Comparison of ENCODE assay signal across 8 mouse cellular contexts in genomic region chr2:130423397-130424125, GRCm38 (mm10). TPM values are rescaled to one million over a fixed set of nuclear protein-coding genes. Genes with fewer than 3 reads are reported as not detected.
DNase-seq lines count a peak whose midpoint lies in the region; ATAC-seq and TF ChIP-seq lines count a peak whose summit lies in the region.

No protein-coding gene starts in this region.

- 12% methylated on average over 49 of the region's 49 CpGs for WGBS in intestine, embryonic 16.5 days
- WGBS in small intestine, adult 2 months, result 10% methylated on average over 49 of the region's 49 CpGs

- 0 out of 2 replicates have a peak, but pooled peaks cover 4% of the 10 kb centered on the region for H3K36me3 ChIP-seq in intestine, embryonic 16.5 days (ENCODE audit: control insufficient read depth, insufficient read depth, low read length)
- no peaks in the 10 kb centered on the region for H3K36me3 ChIP-seq in small intestine, adult 2 months (ENCODE audit: control insufficient read depth, insufficient read depth, low read length)

- DNase-seq in heart, adult 18-20 months, result peak; percentile 81 to 82
- no peak for DNase-seq in heart, adult 11 months
- DNase-seq in gastrocnemius, postnatal 14 days, result peak; percentile 78
- DNase-seq in left cerebral cortex, postnatal 4 days, result peak; percentile 87
- DNase-seq in mesoderm, embryonic 11.5 days (ENCODE audit: low read depth, low spot score), result peak; percentile 84

- H3K4me3 ChIP-seq in intestine, embryonic 16.5 days (ENCODE audit: low read length), result peak overlapping the region; percentile 94
- H3K4me3 ChIP-seq in small intestine, adult 2 months (ENCODE audit: low read depth, low read length), result peak overlapping the region; percentile 86

- H3K27me3 ChIP-seq in intestine, embryonic 16.5 days (replicated peaks; ENCODE audit: control insufficient read depth, insufficient read depth, low read length), result no peaks in the 10 kb centered on the region
- H3K27me3 ChIP-seq in small intestine, adult 2 months (ENCODE audit: control insufficient read depth, insufficient read depth, low read length), result no peaks in the 10 kb centered on the region

- H3K27ac ChIP-seq in intestine, embryonic 16.5 days (ENCODE audit: low read length), result peak overlapping the region; percentile 90
- H3K27ac ChIP-seq in small intestine, adult 2 months (ENCODE audit: insufficient read depth, low read depth, low read length), result peak overlapping the region; percentile 83

- no peaks in the 10 kb centered on the region for H3K9me3 ChIP-seq in intestine, embryonic 16.5 days (ENCODE audit: control insufficient read depth, low read length)

- no peak for TF ChIP-seq CTCF in small intestine, adult 2 months (IDR thresholded peaks at IDR 0.05; ENCODE audit: extremely low read depth, insufficient read length, insufficient replicate concordance, low read depth, low read length)

- H3K4me1 ChIP-seq in intestine, embryonic 16.5 days (ENCODE audit: control insufficient read depth, insufficient read depth, low read length), result peaks cover 13% of the 10 kb centered on the region
- H3K4me1 ChIP-seq in small intestine, adult 2 months (ENCODE audit: control insufficient read depth, insufficient read depth, insufficient read length, low read length), result peaks cover 12% of the 10 kb centered on the region

- TF ChIP-seq POLR2A in small intestine, adult 2 months (IDR thresholded peaks at IDR 0.05; ENCODE audit: low read depth, low read length), result no peak

- intact Hi-C loops in gastrocnemius, postnatal 14 days (cut with DNase I; ENCODE audit: low total_unique reads), result no loop called here
- intact Hi-C loops in left cerebral cortex, postnatal 4 days (cut with DNase I), result loop anchor here (5.0 kb wide), 1 partner anchor 126 kb away; the partner anchor contains the start of gene Ebf4

- peak overlapping the region; percentile 91 for H3K9ac ChIP-seq in intestine, embryonic 16.5 days (ENCODE audit: low read depth, low read length)

- H3K4me2 ChIP-seq in intestine, embryonic 16.5 days (ENCODE audit: low read depth, low read length), result peak overlapping the region; percentile 92

- peak; percentile 50 for ATAC-seq in common myeloid progenitor, adult 5-6 weeks (replicated peaks; ENCODE audit: low read depth, poor library complexity, severe bottlenecking)
- ATAC-seq in intestine, embryonic 16.5 days, result peak; percentile 75

RNA-seq across cellular contexts. Expression of gene Vps16, which starts 0.6 kb away (rescaled TPM):
- total RNA-seq in heart, adult 18-20 months (2021), result 10 to 100 TPM; 26.4 to 28.1 TPM
- total RNA-seq in common myeloid progenitor, adult 5-6 weeks (2017), result 111 and 115 TPM in 2 replicates
- total RNA-seq in gastrocnemius, postnatal 14 days (2021), result 10 to 100 TPM; 17.2 to 17.3 TPM
- 75.0 and 81.5 TPM in 2 replicates for polyA plus RNA-seq in intestine, embryonic 16.5 days (2015; fragmentation: Nextera tagmentation; extraction: Ambion mirVana)
- total RNA-seq in left cerebral cortex, postnatal 4 days (2021), result 100 to 1,000 TPM in 1 of 2 experiments, 10 to 100 TPM in 1; 96.4 to 113 TPM
- 22.5 and 38.8 TPM in 2 replicates for polyA plus RNA-seq in small intestine, adult 2 months (2012; rRNA removed)

RNA-seq across cellular contexts. Expression of gene Pced1a, which starts 0.9 kb away (rescaled TPM):
- 1 to 10 TPM; 4.5 to 7.0 TPM for total RNA-seq in heart, adult 18-20 months (2021)
- 9.0 and 14.7 TPM in 2 replicates for total RNA-seq in common myeloid progenitor, adult 5-6 weeks (2017)
- total RNA-seq in gastrocnemius, postnatal 14 days (2021), result 1 to 10 TPM; 3.2 to 4.5 TPM
- polyA plus RNA-seq in intestine, embryonic 16.5 days (2015; fragmentation: Nextera tagmentation; extraction: Ambion mirVana), result 10.7 and 13.2 TPM in 2 replicates
- 10 to 100 TPM; 31.7 to 33.2 TPM for total RNA-seq in left cerebral cortex, postnatal 4 days (2021)
- polyA plus RNA-seq in small intestine, adult 2 months (2012; rRNA removed), result 8.5 and 11.6 TPM in 2 replicates

RNA-seq across cellular contexts. Expression of gene Tmem239, which starts 17.3 kb away (rescaled TPM):
- not detected for total RNA-seq in heart, adult 18-20 months (2021)
- not detected in 2 replicates for total RNA-seq in common myeloid progenitor, adult 5-6 weeks (2017)
- total RNA-seq in gastrocnemius, postnatal 14 days (2021), result not detected
- not detected in 2 replicates for polyA plus RNA-seq in intestine, embryonic 16.5 days (2015; fragmentation: Nextera tagmentation; extraction: Ambion mirVana)
- total RNA-seq in left cerebral cortex, postnatal 4 days (2021), result not detected
- polyA plus RNA-seq in small intestine, adult 2 months (2012; rRNA removed), result not detected in 2 replicates

RNA-seq across cellular contexts. Expression of gene 1700020A23Rik, which starts 18.5 kb away (rescaled TPM):
- not detected for total RNA-seq in heart, adult 18-20 months (2021)
- not detected in 2 replicates for total RNA-seq in common myeloid progenitor, adult 5-6 weeks (2017)
- not detected for total RNA-seq in gastrocnemius, postnatal 14 days (2021)
- polyA plus RNA-seq in intestine, embryonic 16.5 days (2015; fragmentation: Nextera tagmentation; extraction: Ambion mirVana), result 0.32 TPM in 1 of 2 replicates, not detected in the other
- not detected for total RNA-seq in left cerebral cortex, postnatal 4 days (2021)
- not detected in 2 replicates for polyA plus RNA-seq in small intestine, adult 2 months (2012; rRNA removed)

RNA-seq across cellular contexts. Expression of gene Gm28372, which starts 18.5 kb away (rescaled TPM):
- total RNA-seq in heart, adult 18-20 months (2021), result not detected
- total RNA-seq in common myeloid progenitor, adult 5-6 weeks (2017), result not detected in 2 replicates
- not detected for total RNA-seq in gastrocnemius, postnatal 14 days (2021)
- not detected in 2 replicates for polyA plus RNA-seq in intestine, embryonic 16.5 days (2015; fragmentation: Nextera tagmentation; extraction: Ambion mirVana)
- total RNA-seq in left cerebral cortex, postnatal 4 days (2021), result not detected
- not detected in 2 replicates for polyA plus RNA-seq in small intestine, adult 2 months (2012; rRNA removed)
